15 mouse cellular contexts compared by ENCODE assay signal in genomic region chr1:119022311-119022710, GRCm38 (mm10). TPM values are rescaled to one million over a fixed set of nuclear protein-coding genes. Genes with fewer than 3 reads are reported as not detected.
DNase-seq lines count a peak whose midpoint lies in the region; ATAC-seq and TF ChIP-seq lines count a peak whose summit lies in the region.
"Had no signal": no experiment of that assay in that cellular context is flagged by ENCODE, and none has a peak within 500 bp of the region (broad histone marks: within the 10 kb centered on the region; RNA-seq: fewer than 3 reads in every experiment).

No protein-coding gene starts in this region.

- ATAC-seq in frontal cortex, adult (ENCODE audit: low TSS enrichment) = 0 out of 2 replicates have a peak, but pooled peaks have one; percentile 15
- ATAC-seq in lung, embryonic 15.5 days (ENCODE audit: borderline replicate concordance, extremely low read depth, low FRiP score, low TSS enrichment) = no peak
- ATAC-seq in limb, embryonic 15.5 days (ENCODE audit: insufficient number of reproducible peaks, low FRiP score, low TSS enrichment, low read depth) = no peak
- ATAC-seq: forebrain, embryonic 13.5 days; hindbrain, embryonic 16.5 days had no signal

- no peak for DNase-seq in frontal cortex, postnatal 14 days (ENCODE audit: low spot score in 2 of 2)
- DNase-seq in lung, adult 2 months = no peak
- peak; percentile 49 to 56 for DNase-seq in heart, postnatal 36 days
- DNase-seq in left cerebral cortex, postnatal 10 days (ENCODE audit: extremely low spot score in 1 of 2, low spot score in 2 of 2) = no peak
- DNase-seq in cerebellum, adult 2 months = no peak
- DNase-seq: adrenal gland, postnatal 14 days; B cell, adult 2 months; midbrain, embryonic 14.5 days; right cerebral cortex, postnatal 25 days had no signal

- TF ChIP-seq CTCF in lung, adult 2 months (IDR thresholded peaks at IDR 0.05; ENCODE audit: insufficient read depth, low read length) = no peak
- TF ChIP-seq CTCF in cerebellum, adult 2 months (IDR thresholded peaks at IDR 0.05; ENCODE audit: borderline replicate concordance, insufficient read depth, low read depth, low read length) = no peak

- no peak for TF ChIP-seq POLR2A in lung, adult 2 months (IDR thresholded peaks at IDR 0.05; ENCODE audit: borderline replicate concordance, extremely low read depth, low read depth, low read length)
- TF ChIP-seq POLR2A in cerebellum, adult 2 months (IDR thresholded peaks at IDR 0.05; ENCODE audit: borderline replicate concordance, insufficient read depth, low read length) = no peak

- no peak overlapping the region for H3K9ac ChIP-seq in lung, embryonic 15.5 days
- H3K9ac ChIP-seq in limb, embryonic 15.5 days = no peak overlapping the region
- H3K9ac ChIP-seq: forebrain, embryonic 13.5 days had no signal

- intact Hi-C loops in heart, postnatal 36 days (cut with DNase I) = no loop called here
- intact Hi-C loops in left cerebral cortex, postnatal 10 days (cut with DNase I) = no loop called here

- peak overlapping the region; percentile 41; the same call in 1 of the 2 replicates for H3K27ac ChIP-seq in lung, embryonic 15.5 days
- H3K27ac ChIP-seq in limb, embryonic 15.5 days = peak overlapping the region; percentile 64
- no peak overlapping the region for H3K27ac ChIP-seq in cerebellum, adult 2 months (ENCODE audit: insufficient read depth, low read length)
- H3K27ac ChIP-seq: forebrain, embryonic 13.5 days had no signal

- H3K4me1 ChIP-seq in lung, embryonic 15.5 days = peaks cover 27% of the 10 kb centered on the region
- no peaks in the 10 kb centered on the region for H3K4me1 ChIP-seq in lung, adult 2 months (ENCODE audit: control insufficient read depth, insufficient read depth, low read length)
- peaks cover 49% of the 10 kb centered on the region for H3K4me1 ChIP-seq in limb, embryonic 15.5 days
- no peaks in the 10 kb centered on the region for H3K4me1 ChIP-seq in cerebellum, adult 2 months (ENCODE audit: control insufficient read depth, insufficient read depth, low read length)

- no peak overlapping the region for H3K4me2 ChIP-seq in lung, embryonic 15.5 days
- no peak overlapping the region for H3K4me2 ChIP-seq in limb, embryonic 15.5 days
- H3K4me2 ChIP-seq: forebrain, embryonic 13.5 days had no signal

- no peak overlapping the region for H3K4me3 ChIP-seq in lung, embryonic 15.5 days
- no peak overlapping the region for H3K4me3 ChIP-seq in lung, adult 2 months (replicated peaks; ENCODE audit: extremely low read depth, low read depth, low read length)
- no peak overlapping the region for H3K4me3 ChIP-seq in limb, embryonic 15.5 days
- no peak overlapping the region for H3K4me3 ChIP-seq in cerebellum, adult 2 months (replicated peaks; ENCODE audit: insufficient read depth, low read depth, low read length)
- H3K4me3 ChIP-seq: forebrain, embryonic 13.5 days had no signal

- WGBS in lung, embryonic 15.5 days = 48% methylated on average over 1 of the region's 1 CpGs
- 84% methylated on average over 1 of the region's 1 CpGs for WGBS in lung, adult 2 months
- WGBS in limb, embryonic 15.5 days = 66% methylated on average over 1 of the region's 1 CpGs
- WGBS in cerebellum, adult 2 months = 24% methylated on average over 1 of the region's 1 CpGs

- H3K36me3 ChIP-seq in lung, embryonic 15.5 days = no peaks in the 10 kb centered on the region
- 0 out of 2 replicates have a peak, but pooled peaks cover 3% of the 10 kb centered on the region for H3K36me3 ChIP-seq in limb, embryonic 15.5 days

- H3K9me3 ChIP-seq in lung, embryonic 15.5 days = no peaks in the 10 kb centered on the region
- no peaks in the 10 kb centered on the region for H3K9me3 ChIP-seq in limb, embryonic 15.5 days
- H3K9me3 ChIP-seq: forebrain, embryonic 13.5 days had no signal

- no peaks in the 10 kb centered on the region for H3K27me3 ChIP-seq in lung, embryonic 15.5 days
- no peaks in the 10 kb centered on the region for H3K27me3 ChIP-seq in limb, embryonic 15.5 days
- peaks cover 4% of the 10 kb centered on the region; the same call in 1 of the 2 replicates for H3K27me3 ChIP-seq in cerebellum, adult 2 months (ENCODE audit: control insufficient read depth, insufficient read depth, low read length)
- H3K27me3 ChIP-seq: forebrain, embryonic 13.5 days had no signal

RNA-seq across cellular contexts. Expression of gene Gli2, which starts 31.1 kb away (rescaled TPM):
- polyA plus RNA-seq in lung, embryonic 15.5 days (2015; fragmentation: Nextera tagmentation; extraction: Ambion mirVana) = 7.5 and 8.6 TPM in 2 replicates
- polyA plus RNA-seq in lung, adult 2 months (2012; rRNA removed) = 4.1 and 4.4 TPM in 2 replicates
- 1 to 10 TPM; 1.0 to 2.0 TPM for total RNA-seq in heart, postnatal 36 days (2021)
- polyA plus RNA-seq in limb, embryonic 15.5 days (2015; fragmentation: Nextera tagmentation; extraction: Ambion mirVana) = 14.5 and 15.7 TPM in 2 replicates
- 1 to 10 TPM; 2.8 to 3.8 TPM for total RNA-seq in left cerebral cortex, postnatal 10 days (2021)
- polyA plus RNA-seq in cerebellum, adult 2 months (2012; rRNA removed) = 2.4 and 2.7 TPM in 2 replicates
- total RNA-seq: granulocyte monocyte progenitor cell, adult 5-6 weeks had no signal

Comparison
In these comparisons a context has a peak if more than half of its experiments do, and no peak if none do; other contexts are left out.
1. DNase-seq: peak in heart, postnatal 36 days (2 of 2); none in frontal cortex, postnatal 14 days (0 of 2), lung, adult 2 months (single experiment), left cerebral cortex, postnatal 10 days (0 of 2) and cerebellum, adult 2 months (0 of 2).